Mouse (Mus musculus) MEL (cell line): Measurements from ENCODE around the gene Tecrl. TPM values are rescaled to one million over a fixed set of nuclear protein-coding genes. Genes with fewer than 3 reads are reported as not detected.

Experiments used
- DNase-seq: peaks from one replicate; pipeline ENCODE4 v3.0.0; 2011; ENCODE audit warnings: low read depth, low spot score
- H3K27ac ChIP-seq: 2 replicates; pipeline ENCODE4 v1.5.1; 2012; ENCODE audit warnings: low read depth, mild to moderate bottlenecking, control low read depth, low read length, moderate library complexity; ENCODE audit not compliant: control insufficient read depth
- H3K27me3 ChIP-seq, 2 experiments: fragments of 150-350 bp in 1 of 2; sonication (generic) in 1 of 2; 2 replicates each; pipeline ENCODE4 v1.6.1; 2012; ENCODE audit warnings: low read length in 2 of 2, mild to moderate bottlenecking in 2 of 2, improper control_type of control experiment in 1 of 2, moderate library complexity in 1 of 2; ENCODE audit not compliant: insufficient read depth in 2 of 2, control insufficient read depth in 1 of 2
- H3K36me3 ChIP-seq, 2 experiments: 2 replicates each; pipeline ENCODE4 v1.6.1; 2012 to 2014; ENCODE audit warnings: low read length in 2 of 2, improper control_type of control experiment in 1 of 2, inconsistent platforms in 1 of 2, mild to moderate bottlenecking in 1 of 2; ENCODE audit not compliant: insufficient read depth in 2 of 2, control insufficient read depth in 1 of 2
- H3K4me1 ChIP-seq, 2 experiments: fragments of 150-350 bp in 1 of 2; sonication (generic) in 1 of 2; 2 replicates each; pipeline ENCODE4 v1.6.1; 2012; ENCODE audit warnings: low read length in 2 of 2, improper control_type of control experiment in 1 of 2, mild to moderate bottlenecking in 1 of 2; ENCODE audit not compliant: insufficient read depth in 2 of 2, control insufficient read depth in 1 of 2
- H3K4me3 ChIP-seq, 2 experiments: fragments of 150-350 bp in 1 of 2; sonication (generic) in 1 of 2; 2 replicates each; pipeline ENCODE4 v1.5.1; 2012; ENCODE audit warnings: low read depth in 2 of 2, low read length in 2 of 2, mild to moderate bottlenecking in 2 of 2, moderate library complexity in 2 of 2, control low read depth in 1 of 2, improper control_type of control experiment in 1 of 2; ENCODE audit not compliant: control insufficient read depth in 1 of 2, insufficient read depth in 1 of 2
- H3K79me2 ChIP-seq: 2 replicates; pipeline ENCODE4 v1.6.1; 2012; ENCODE audit warnings: mild to moderate bottlenecking, low read length, moderate library complexity; ENCODE audit not compliant: control insufficient read depth, poor library complexity, insufficient read depth
- H3K9ac ChIP-seq: 2 replicates; pipeline ENCODE4 v1.6.1; 2012; ENCODE audit warnings: low read depth, mild to moderate bottlenecking, control low read depth, low read length, moderate library complexity; ENCODE audit not compliant: control insufficient read depth, poor library complexity, severe bottlenecking
- H3K9me3 ChIP-seq: fragments of 150-350 bp; sonication (generic); replicated peaks from 2 replicates; pipeline ENCODE4 v1.6.1; 2012; ENCODE audit warnings: mild to moderate bottlenecking, low read length, improper control_type of control experiment, moderate library complexity; ENCODE audit not compliant: insufficient read depth
- BHLHE40 ChIP-seq: IDR thresholded peaks from 2 replicates; pipeline ENCODE4 v1.6.1; 2012; ENCODE audit warnings: low read depth, mild to moderate bottlenecking, inconsistent platforms, low read length, improper control_type of control experiment, borderline replicate concordance
- CHD1 ChIP-seq: IDR thresholded peaks from 2 replicates; pipeline ENCODE4 v1.6.1; 2012; ENCODE audit warnings: low read depth, mild to moderate bottlenecking, inconsistent platforms, low read length, improper control_type of control experiment
- polyA plus RNA-seq, 2 experiments: library from polyadenylated mRNA; stranded (reverse) in 1 of 2; unstranded in 1 of 2; fragments of >175 nt in 1 of 2; fragments of >200 nt in 1 of 2; gene quantifications; 2 replicates each; pipeline versions ENCODE4 v1.2.1 to v1.2.4; 2012; ENCODE audit warnings: low replicate concordance in 2 of 2, low read depth in 1 of 2; ENCODE audit not compliant: insufficient read length in 2 of 2, insufficient read depth in 1 of 2, missing spikeins in 1 of 2
- total RNA-seq: library from RNA; depleted of rRNA; stranded (reverse); fragments of 300-350 nt; gene quantifications from 2 replicates; pipeline ENCODE4 v1.2.3, GENCODE M21; 2012

The Tecrl gene
- total and polyA plus RNA-seq, 3 experiments: not detected

DNA sequence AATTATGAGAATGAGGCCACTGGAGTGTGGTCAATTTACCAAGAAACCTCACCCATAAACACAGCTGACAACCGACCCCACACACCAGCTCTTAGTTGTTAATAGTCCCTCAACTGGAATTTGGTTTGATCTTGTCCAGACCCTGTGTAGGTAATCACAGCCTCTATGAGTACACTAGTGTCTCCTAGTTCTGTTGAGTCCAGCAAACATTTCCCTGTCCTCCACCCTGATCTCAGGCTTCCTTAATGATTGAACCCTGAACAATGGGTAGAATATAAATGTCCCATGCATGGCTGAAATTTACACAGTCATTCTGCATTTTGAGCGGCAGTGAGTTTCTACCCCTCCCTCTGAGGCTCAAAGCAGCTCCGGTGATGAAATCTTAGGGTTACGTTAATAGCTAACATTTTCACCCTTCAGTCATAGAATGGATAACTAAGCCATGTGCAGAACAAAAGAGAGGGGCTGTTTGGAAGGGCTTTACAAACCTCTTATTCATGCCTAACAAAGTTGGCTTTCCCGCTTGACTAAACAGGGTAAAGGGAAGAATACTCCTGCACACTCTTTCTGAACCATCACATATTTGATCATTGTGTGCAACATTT is 116.0 kb downstream of the Tecrl start:
- TF ChIP-seq CHD1: no peak
- TF ChIP-seq BHLHE40: no peak
- Histone ChIP-seq H3K27ac (no peak overlapping the region), H3K4me3 (no peak overlapping the region), H3K36me3 (no peaks in the 10 kb centered on the region), H3K27me3 (no peaks in the 10 kb centered on the region), H3K79me2 (no peaks in the 10 kb centered on the region), H3K9ac (no peak overlapping the region), H3K4me1 (no peaks in the 10 kb centered on the region), H3K9me3 (no peaks in the 10 kb centered on the region)
- no peak for DNase-seq
